Mouse (Mus musculus) testis, adult 2 months (tissue): ENCODE data around the gene Muc3.

ENCODE experiments used
- CTCF ChIP-seq: fragments of 200-500 bp; IDR thresholded peaks from 2 replicates; pipeline ENCODE4 v1.5.1; 2012; ENCODE audit warnings: low read depth, mild to moderate bottlenecking, inconsistent platforms, low read length, moderate library complexity; ENCODE audit not compliant: control insufficient read depth, insufficient read depth, insufficient replicate concordance
- POLR2A ChIP-seq: fragments of 200-500 bp; IDR thresholded peaks from 2 replicates; pipeline ENCODE4 v1.6.1; 2012; ENCODE audit warnings: low read depth, mild to moderate bottlenecking, inconsistent platforms, low read length, moderate library complexity; ENCODE audit not compliant: control insufficient read depth

DNA sequence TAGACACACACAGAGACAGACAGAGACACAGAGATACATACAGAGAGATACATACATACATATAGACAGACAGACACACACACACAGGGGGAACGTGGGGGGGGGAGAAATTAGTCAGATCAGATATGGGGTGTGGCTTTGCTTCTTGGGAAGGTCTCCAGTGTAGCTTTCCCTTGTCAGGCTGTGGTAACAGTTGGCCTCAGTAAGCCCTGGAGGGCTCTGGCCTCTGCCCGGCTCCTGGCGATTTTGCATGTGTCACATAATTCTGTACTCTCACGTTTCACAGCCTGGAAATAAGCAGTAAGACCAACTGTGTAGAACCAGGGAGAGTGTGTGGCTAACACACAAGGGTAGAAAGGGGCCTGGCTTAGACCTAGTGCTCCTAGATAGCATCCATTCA, 48.5 kb downstream of the Muc3 start:
- TF ChIP-seq POLR2A (no peak), CTCF (no peak)
